Mouse (Mus musculus) olfactory bulb, adult 2 months (tissue): ENCODE measurements around the gene St3gal3.

ENCODE experiments used
- CTCF ChIP-seq: fragments of 200-500 bp; IDR thresholded peaks from 2 replicates; pipeline ENCODE4 v1.5.1; 2012; ENCODE audit warnings: low read depth, mild to moderate bottlenecking, low read length, moderate library complexity; ENCODE audit not compliant: insufficient read depth
- POLR2A ChIP-seq: fragments of 200-500 bp; IDR thresholded peaks from 2 replicates; pipeline ENCODE4 v1.6.1; 2012; ENCODE audit warnings: mild to moderate bottlenecking, low read depth, low read length, moderate library complexity; ENCODE audit not compliant: insufficient read depth

GRCm38 (mm10) chr4:118085025-118085424 is 49.7 kb downstream of the St3gal3 start:
- TF ChIP-seq CTCF = no peak
- no peak for TF ChIP-seq POLR2A
